Mouse (Mus musculus) myocyte (in vitro differentiated cells): ENCODE measurements at regions not wholly inside any gene's neighbourhood (a gene's known extent, or its start where the extent isn't known, plus 50 kb on each side); places are given as distances from the start of the nearest gene placed in this dataset.

Experiments used
- E2F4 ChIP-seq: IDR thresholded peaks from one replicate; pipeline ENCODE4 v1.6.1; 2011; ENCODE audit warnings: mild to moderate bottlenecking, control low read depth, moderate library complexity; ENCODE audit not compliant: insufficient read depth
- MAX ChIP-seq: IDR thresholded peaks from one replicate; pipeline ENCODE4 v1.6.1; 2011; ENCODE audit warnings: low read depth, mild to moderate bottlenecking, control low read depth
- MYOD1 ChIP-seq, 3 experiments: IDR thresholded peaks; one replicate each; pipeline ENCODE4 v1.6.1; 2011; ENCODE audit warnings: control low read depth in 2 of 3, low read depth in 2 of 3, mild to moderate bottlenecking in 2 of 3, moderate library complexity in 1 of 3; ENCODE audit not compliant: insufficient read length in 2 of 3, control insufficient read depth in 1 of 3
- POLR2A ChIP-seq: IDR thresholded peaks from one replicate; pipeline ENCODE4 v1.6.1; 2011; ENCODE audit warnings: low read depth, mild to moderate bottlenecking, control low read depth, moderate library complexity; ENCODE audit not compliant: insufficient read length
- POLR2AphosphoS2 ChIP-seq: IDR thresholded peaks from one replicate; pipeline ENCODE4 v1.6.1; 2011; ENCODE audit warnings: low read depth, control low read depth; ENCODE audit not compliant: insufficient read length
- TCF12 ChIP-seq: IDR thresholded peaks from one replicate; pipeline ENCODE4 v1.6.1; 2011; ENCODE audit warnings: mild to moderate bottlenecking, control low read depth; ENCODE audit not compliant: poor library complexity, insufficient read depth, severe bottlenecking
- TCF3 ChIP-seq: IDR thresholded peaks from one replicate; pipeline ENCODE4 v1.6.1; 2011; ENCODE audit warnings: low read depth, control low read depth; ENCODE audit not compliant: insufficient read length

- TF ChIP-seq E2F4: no peak
- no peak for TF ChIP-seq POLR2A
- no peak for TF ChIP-seq MAX
- no peak for TF ChIP-seq TCF12
- no peak for TF ChIP-seq MYOD1 (IDR thresholded peaks at IDR 0.05; ENCODE audit: control insufficient read depth in 1 of 3, insufficient read length in 2 of 3, low read depth in 2 of 3)
- no peak for TF ChIP-seq TCF3
- TF ChIP-seq POLR2AphosphoS2: no peak
Observed at GRCm38 (mm10) chr16:47525857-47526256, 757.7 kb upstream of the Dppa4 start.
